Mouse (Mus musculus) intestine, embryonic 14.5 days (tissue): Measurements from ENCODE around the gene Tram2. TPM values are rescaled to one million over a fixed set of nuclear protein-coding genes. Genes with fewer than 3 reads are reported as not detected.
A peak's percentile ranks its signal among the peaks of the same experiment; 100 is the strongest.

Experiments used
- ATAC-seq: fragments of 200-750 bp; cut with Nextera tagmentation; replicated peaks from 2 replicates; pipeline ENCODE4 v1.8.0; 2017; ENCODE audit warnings: low read depth, moderate number of reproducible peaks, moderate TSS enrichment, moderate library complexity; ENCODE audit not compliant: low FRiP score, low TSS enrichment
- DNase-seq: peaks from one replicate; pipeline ENCODE4 v3.0.0-alpha.2; 2018; ENCODE audit warnings: low spot score
- H3K27ac ChIP-seq: fragments of 300-500 bp; sonication (generic); 2 replicates; pipeline ENCODE4 v1.5.1; 2014; ENCODE audit warnings: low read depth, mild to moderate bottlenecking, control low read depth
- H3K27me3 ChIP-seq: fragments of 300-500 bp; sonication (generic); replicated peaks from 2 replicates; pipeline ENCODE4 v1.6.1; 2014; ENCODE audit warnings: low read length, control low read depth; ENCODE audit not compliant: control insufficient read depth, insufficient read depth
- H3K36me3 ChIP-seq: fragments of 300-500 bp; sonication (generic); 2 replicates; pipeline ENCODE4 v1.6.1; 2014; ENCODE audit warnings: low read length, control low read depth; ENCODE audit not compliant: control insufficient read depth, insufficient read depth
- H3K4me1 ChIP-seq: fragments of 300-500 bp; sonication (generic); replicated peaks from 2 replicates; pipeline ENCODE4 v1.6.1; 2014; ENCODE audit warnings: low read length, control low read depth, mixed read lengths; ENCODE audit not compliant: control insufficient read depth, insufficient read depth
- H3K4me2 ChIP-seq: fragments of 300-500 bp; sonication (generic); 2 replicates; pipeline ENCODE4 v1.6.1; 2014; ENCODE audit warnings: low read length
- H3K4me3 ChIP-seq: fragments of 300-500 bp; sonication (generic); 2 replicates; pipeline ENCODE4 v1.5.1; 2014; ENCODE audit warnings: low read depth, low read length, control low read depth, mixed read lengths
- H3K9ac ChIP-seq: fragments of 300-500 bp; sonication (generic); 2 replicates; pipeline ENCODE4 v1.6.1; 2014; ENCODE audit warnings: mild to moderate bottlenecking, low read length
- H3K9me3 ChIP-seq: fragments of 300-500 bp; sonication (generic); 2 replicates; pipeline ENCODE4 v1.6.1; 2016; ENCODE audit warnings: low read length, control low read depth; ENCODE audit not compliant: control insufficient read depth
- WGBS: fragments of 180-500 bp; shearing (Covaris S2); extraction: QIAGEN DNeasy Blood & Tissue Kit; methylation state at CpG from one replicate; pipeline ENCODE4 v1.1.7; 2014; 5-methylcytosine and 5-hydroxymethylcytosine counted together
- polyA plus RNA-seq: library from polyadenylated mRNA; unstranded; fragments of >200 nt; fragmentation: Nextera tagmentation; extraction: Ambion mirVana; gene quantifications from 2 replicates; pipeline ENCODE4 v1.2.1, GENCODE M21; 2014

The Tram2 gene
- polyA plus RNA-seq, 1 experiment from 2014 or later = 10.4 TPM

- H3K4me1 ChIP-seq = no peaks in the 10 kb centered on the region
- no peaks in the 10 kb centered on the region for H3K9me3 ChIP-seq
- H3K9ac ChIP-seq = no peak overlapping the region
- no peak for DNase-seq
- H3K27ac ChIP-seq = no peak overlapping the region
- 92% methylated on average over 3 of the region's 3 CpGs for WGBS
- no peak overlapping the region for H3K4me3 ChIP-seq
- H3K27me3 ChIP-seq = no peaks in the 10 kb centered on the region
- no peaks in the 10 kb centered on the region for H3K36me3 ChIP-seq
- no peak overlapping the region for H3K4me2 ChIP-seq
- ATAC-seq = no peak
These were observed 55.9 kb downstream of the Tram2 start for GRCm38 (mm10) chr1:21023101-21023500.

GRCm38 (mm10) chr1:21014463-21014862, 64.6 kb downstream of the Tram2 start:
- no peak for DNase-seq
- peak; percentile 71; the same call in 1 of the 2 replicates for ATAC-seq
- H3K27ac ChIP-seq = no peak overlapping the region
- no peaks in the 10 kb centered on the region for H3K9me3 ChIP-seq
- H3K36me3 ChIP-seq = peaks cover 26% of the 10 kb centered on the region
- H3K4me1 ChIP-seq = peaks cover 7% of the 10 kb centered on the region; the same call in 1 of the 2 replicates
- no peaks in the 10 kb centered on the region for H3K27me3 ChIP-seq
- 48% methylated on average over 8 of the region's 8 CpGs for WGBS
- no peak overlapping the region for H3K9ac ChIP-seq
- H3K4me3 ChIP-seq = no peak overlapping the region
- no peak overlapping the region for H3K4me2 ChIP-seq

DNA sequence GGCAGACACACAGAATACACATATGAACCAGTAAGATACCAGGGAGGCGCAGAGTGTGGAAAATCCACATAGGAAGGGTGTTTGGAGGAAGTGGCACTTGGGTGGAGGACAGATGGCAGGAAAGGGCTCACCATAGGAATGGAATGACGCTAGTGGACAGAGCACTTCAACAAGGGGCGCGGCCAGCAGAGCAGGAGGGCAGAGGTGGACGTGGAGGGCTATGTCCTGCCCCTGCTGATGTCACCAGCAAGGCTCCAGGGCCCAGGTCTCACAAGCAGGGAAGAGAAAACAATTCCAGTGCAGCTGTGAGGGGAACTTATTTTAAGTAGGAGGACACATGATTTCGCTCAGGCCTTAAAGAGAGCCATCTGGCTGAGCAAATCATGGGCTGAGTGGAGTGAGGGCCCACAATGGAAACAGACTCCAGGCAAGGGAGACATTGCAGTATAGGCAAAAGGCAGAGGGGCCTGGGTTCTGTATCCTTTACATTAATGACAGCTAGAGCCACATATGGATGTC, 68.7 kb downstream of the Tram2 start:
- no peak for ATAC-seq
- 77% methylated on average over 6 of the region's 6 CpGs for WGBS

GRCm38 (mm10) chr1:21008891-21009290, 70.1 kb downstream of the Tram2 start:
- H3K27ac ChIP-seq = no peak overlapping the region
- no peak overlapping the region for H3K4me3 ChIP-seq
- H3K27me3 ChIP-seq = no peaks in the 10 kb centered on the region
- ATAC-seq (no peak), DNase-seq (no peak)
- H3K9me3 ChIP-seq = no peaks in the 10 kb centered on the region
- peaks cover 54% of the 10 kb centered on the region for H3K36me3 ChIP-seq
- WGBS = 74% methylated on average over 4 of the region's 4 CpGs
- no peaks in the 10 kb centered on the region for H3K4me1 ChIP-seq
- no peak overlapping the region for H3K4me2 ChIP-seq
- H3K9ac ChIP-seq = no peak overlapping the region

More for the DNA sequence above, 68.7 kb downstream of the Tram2 start:
- Histone ChIP-seq H3K27ac (no peak overlapping the region), H3K9ac (no peak overlapping the region), H3K4me3 (no peak overlapping the region), H3K9me3 (no peaks in the 10 kb centered on the region), H3K27me3 (no peaks in the 10 kb centered on the region), H3K4me1 (peaks cover 7% of the 10 kb centered on the region; the same call in 1 of the 2 replicates), H3K36me3 (peaks cover 44% of the 10 kb centered on the region), H3K4me2 (no peak overlapping the region)
- no peak for DNase-seq

GRCm38 (mm10) chr1:21007941-21008701, 70.9 kb downstream of the Tram2 start:
- WGBS = 64% methylated on average over 7 of the region's 7 CpGs

DNA sequence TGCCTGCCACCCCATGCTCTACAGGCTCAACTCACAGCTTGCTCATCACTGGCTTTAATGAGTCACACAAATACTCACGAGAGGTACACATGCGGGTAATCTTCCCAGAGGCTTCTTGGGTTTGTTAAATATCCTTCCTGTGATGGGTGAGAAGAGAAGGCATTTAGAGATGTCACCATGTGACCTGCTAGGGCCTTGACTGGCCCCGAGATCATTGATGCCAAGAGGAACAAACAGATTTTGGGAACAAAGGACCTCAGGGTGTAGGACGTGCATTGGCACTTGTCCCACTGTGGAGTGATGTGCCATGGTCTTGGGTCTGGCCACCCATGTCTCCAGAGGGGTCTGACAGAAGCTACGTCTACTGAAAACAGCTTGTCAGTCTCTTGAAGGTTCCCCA, 72.3 kb downstream of the Tram2 start:
- H3K4me2 ChIP-seq = no peak overlapping the region
- ATAC-seq = no peak
- H3K9ac ChIP-seq = no peak overlapping the region
- no peaks in the 10 kb centered on the region for H3K4me1 ChIP-seq
- H3K27ac ChIP-seq = no peak overlapping the region
- no peaks in the 10 kb centered on the region for H3K27me3 ChIP-seq
- H3K9me3 ChIP-seq = no peaks in the 10 kb centered on the region
- 78% methylated on average over 5 of the region's 5 CpGs for WGBS
- no peak for DNase-seq
- no peak overlapping the region for H3K4me3 ChIP-seq
- H3K36me3 ChIP-seq = peaks cover 59% of the 10 kb centered on the region

More at GRCm38 (mm10) chr1:21007941-21008701, 70.9 kb downstream of the Tram2 start:
- Histone ChIP-seq H3K27ac (no peak overlapping the region), H3K27me3 (no peaks in the 10 kb centered on the region), H3K36me3 (peaks cover 59% of the 10 kb centered on the region), H3K4me2 (no peak overlapping the region), H3K4me1 (no peaks in the 10 kb centered on the region), H3K9me3 (no peaks in the 10 kb centered on the region), H3K4me3 (no peak overlapping the region), H3K9ac (no peak overlapping the region)
- DNase-seq (no peak), ATAC-seq (no peak)

GRCm38 (mm10) chr1:21004596-21004995, 74.4 kb downstream of the Tram2 start:
- ATAC-seq (no peak), DNase-seq (no peak)
- Histone ChIP-seq H3K9me3 (no peaks in the 10 kb centered on the region), H3K4me2 (no peak overlapping the region), H3K4me3 (no peak overlapping the region), H3K27me3 (no peaks in the 10 kb centered on the region), H3K27ac (no peak overlapping the region), H3K4me1 (no peaks in the 10 kb centered on the region), H3K9ac (no peak overlapping the region), H3K36me3 (peaks cover 63% of the 10 kb centered on the region)
- 82% methylated on average over 8 of the region's 8 CpGs for WGBS

- Histone ChIP-seq H3K4me3 (no peak overlapping the region), H3K27me3 (no peaks in the 10 kb centered on the region), H3K4me1 (no peaks in the 10 kb centered on the region), H3K9ac (no peak overlapping the region), H3K27ac (no peak overlapping the region), H3K4me2 (no peak overlapping the region), H3K9me3 (no peaks in the 10 kb centered on the region), H3K36me3 (peaks cover 71% of the 10 kb centered on the region)
- no peak for DNase-seq
- 89% methylated on average over 14 of the region's 14 CpGs for WGBS
- no peak for ATAC-seq
These were observed 76.5 kb downstream of the Tram2 start for GRCm38 (mm10) chr1:21002246-21003142.
